Mouse (Mus musculus): Measurements from ENCODE around the gene 1700015F17Rik. TPM values are rescaled to one million over a fixed set of nuclear protein-coding genes. Genes with fewer than 3 reads are reported as not detected.

1700015F17Rik gene
- total and polyA plus RNA-seq, 3 experiments: not detected

GRCm38 (mm10) chr5:5423723-5424171 lies 55.2 kb downstream of the 1700015F17Rik start:
- Histone ChIP-seq H3K36me3 (replicated peaks in 1 of 2; ENCODE audit: control insufficient read depth in 1 of 2, insufficient read depth in 1 of 2, low read length in 1 of 2) (no peaks in the 10 kb centered on the region), H3K79me2 (replicated peaks; ENCODE audit: control insufficient read depth, extremely low read depth, insufficient read depth, poor library complexity, severe bottlenecking) (0 out of 2 replicates have a peak, but pooled peaks cover 2% of the 10 kb centered on the region), H3K27ac (ENCODE audit: insufficient read depth, low read depth) (peak overlapping the region; percentile 83), H3K4me1 (ENCODE audit: control insufficient read depth in 1 of 2, insufficient read depth in 2 of 2) (peaks cover 10 to 47% of the 10 kb centered on the region in 2 experiments), H3K9ac (ENCODE audit: insufficient read depth, low read depth) (peak overlapping the region; percentile 51), H3K9me3 (replicated peaks; ENCODE audit: low read length) (peaks cover 8% of the 10 kb centered on the region), H3K27me3 (replicated peaks) (no peaks in the 10 kb centered on the region), H3K4me2 (ENCODE audit: insufficient read depth, low read depth, poor library complexity, severe bottlenecking) (peak overlapping the region; percentile 19), H3K4me3 (replicated peaks in 1 of 3; ENCODE audit: low read depth in 2 of 3, low read length in 2 of 3, poor library complexity in 1 of 3) (no peak overlapping the region)
- dilution Hi-C loops (cut with MboI; ENCODE audit: extremely low pct_ligation_motif_present, extremely low pct_unique_long_range_greater_than_20kb, low sequenced_read_pairs) (no loop called here), in situ Hi-C loops (cut with MboI; ENCODE audit: low pct_ligation_motif_present, low pct_unique_long_range_greater_than_20kb, low sequenced_read_pairs) (loop anchor here (5.0 kb wide), 1 partner anchor 54 kb away; the partner anchor contains the start of gene 1700015F17Rik)
- peak; percentile 90 for DNase-seq (ENCODE audit: extremely low read depth)
- no peak for TF ChIP-seq TBP (conservative IDR thresholded peaks at IDR 0.05; ENCODE audit: low read depth, low read length)
- TF ChIP-seq GABPA (IDR thresholded peaks at IDR 0.05; ENCODE audit: insufficient replicate concordance, low read depth, low read length): no peak
- peak; percentile 30; the same call in 1 of the 2 replicates for TF ChIP-seq ELF1 (IDR thresholded peaks at IDR 0.05; ENCODE audit: low read depth, low read length)
- peak; percentile 69; the same call in 1 of the 2 replicates for TF ChIP-seq BHLHE40 (IDR thresholded peaks at IDR 0.05; ENCODE audit: low read depth, low read length)
- no peak for TF ChIP-seq CTCF (conservative IDR thresholded peaks at IDR 0.05 in 1 of 2, IDR thresholded peaks at IDR 0.05 in 1 of 2; ENCODE audit: low read depth in 2 of 2, low read length in 2 of 2)
- no peak for TF ChIP-seq CHD1 (IDR thresholded peaks at IDR 0.05; ENCODE audit: low read depth, low read length)
- no peak for TF ChIP-seq PAX5 (IDR thresholded peaks at IDR 0.05; ENCODE audit: low read length)
- no peak for TF ChIP-seq KAT2A (IDR thresholded peaks at IDR 0.05; ENCODE audit: insufficient replicate concordance, low read length)
- no peak for TF ChIP-seq UBTF (IDR thresholded peaks at IDR 0.05; ENCODE audit: low read depth, low read length)
- TF ChIP-seq IRF4 (IDR thresholded peaks at IDR 0.05; ENCODE audit: low read depth, low read length): peak; percentile 75
- TF ChIP-seq CHD2 (IDR thresholded peaks at IDR 0.05; ENCODE audit: low read length): peak; percentile 43; the same call in 1 of the 2 replicates
- TF ChIP-seq MAFK (IDR thresholded peaks at IDR 0.05; ENCODE audit: insufficient replicate concordance, low read length): no peak
- TF ChIP-seq POLR2A (IDR thresholded peaks at IDR 0.05; ENCODE audit: low read depth, low read length): peak; percentile 40; the same call in 1 of the 2 replicates
- no peak for TF ChIP-seq SMC3 (IDR thresholded peaks at IDR 0.05; ENCODE audit: low read depth, low read length)
- peak; percentile 85 for TF ChIP-seq MAX (IDR thresholded peaks at IDR 0.05; ENCODE audit: low read length)
- no peak for TF ChIP-seq RCOR1 (conservative IDR thresholded peaks at IDR 0.05; ENCODE audit: low read depth, low read length)
- peak; percentile 42 for TF ChIP-seq JUND (conservative IDR thresholded peaks at IDR 0.05; ENCODE audit: low read depth, low read length)
- peak; percentile 55; the same call in 1 of the 2 replicates for TF ChIP-seq JUN (IDR thresholded peaks at IDR 0.05; ENCODE audit: insufficient read depth, low read depth, low read length)
- TF ChIP-seq ZC3H11A (IDR thresholded peaks at IDR 0.05; ENCODE audit: low read depth, low read length): no peak
- peak; percentile 83 for TF ChIP-seq MEF2A (IDR thresholded peaks at IDR 0.05; ENCODE audit: borderline replicate concordance, low read depth, low read length)
- TF ChIP-seq E2F4 (IDR thresholded peaks at IDR 0.05; ENCODE audit: insufficient replicate concordance, low read depth, low read length): 0 out of 2 replicates have a peak, but pooled peaks have one; percentile 66
- TF ChIP-seq USF2 (conservative IDR thresholded peaks at IDR 0.05; ENCODE audit: low read depth, low read length): no peak
- peak; percentile 71 for TF ChIP-seq EP300 (IDR thresholded peaks at IDR 0.05; ENCODE audit: low read length)
- TF ChIP-seq NELFE (IDR thresholded peaks at IDR 0.05; ENCODE audit: low read depth, low read length): no peak
- TF ChIP-seq ZKSCAN1 (IDR thresholded peaks at IDR 0.05; ENCODE audit: borderline replicate concordance, low read depth, low read length): no peak
- peak; percentile 18; the same call in 1 of the 2 replicates for TF ChIP-seq HCFC1 (IDR thresholded peaks at IDR 0.05; ENCODE audit: low read depth, low read length)
- TF ChIP-seq ETS1 (conservative IDR thresholded peaks at IDR 0.05; ENCODE audit: low read depth, low read length): peak; percentile 79
- TF ChIP-seq USF1 (IDR thresholded peaks at IDR 0.05; ENCODE audit: low read depth, low read length): no peak
- TF ChIP-seq ZMIZ1 (IDR thresholded peaks at IDR 0.05; ENCODE audit: low read depth, low read length): no peak
- no peak for TF ChIP-seq POLR2AphosphoS2 (IDR thresholded peaks at IDR 0.05; ENCODE audit: low read depth, low read length)
- no peak; the same call in 1 of the 2 replicates for TF ChIP-seq RAD21 (IDR thresholded peaks at IDR 0.05; ENCODE audit: low read depth, low read length)
- TF ChIP-seq MXI1 (IDR thresholded peaks at IDR 0.05; ENCODE audit: low read depth, low read length): no peak
- no peak for TF ChIP-seq ZNF384 (IDR thresholded peaks at IDR 0.05; ENCODE audit: low read depth, low read length)
- TF ChIP-seq TCF12 (IDR thresholded peaks at IDR 0.05; ENCODE audit: low read depth, low read length): peak; percentile 65; the same call in 1 of the 2 replicates
- peak; percentile 59 for TF ChIP-seq SIN3A (IDR thresholded peaks at IDR 0.05; ENCODE audit: low read length)
- TF ChIP-seq MYC (IDR thresholded peaks at IDR 0.05; ENCODE audit: low read depth, low read length): no peak; the same call in none of the 2 replicates
- TF ChIP-seq MAZ (IDR thresholded peaks at IDR 0.05; ENCODE audit: low read depth, low read length): no peak; the same call in none of the 2 replicates
- TF ChIP-seq NRF1 (IDR thresholded peaks at IDR 0.05; ENCODE audit: low read depth, low read length): 0 out of 2 replicates have a peak, but pooled peaks have one; percentile 10
